Mouse (Mus musculus) embryonic fibroblast, embryonic 13.5 days (primary cell): ENCODE results near the gene Prune2. TPM values are rescaled to one million over a fixed set of nuclear protein-coding genes. Genes with fewer than 3 reads are reported as not detected.

Experiments
- H3K27ac ChIP-seq: 2 replicates; pipeline ENCODE4 v1.5.1; 2012; ENCODE audit warnings: low read length, control low read depth, inconsistent platforms; ENCODE audit not compliant: insufficient read depth
- H3K4me1 ChIP-seq: 2 replicates; pipeline ENCODE4 v1.6.1; 2011; ENCODE audit warnings: low read length; ENCODE audit not compliant: control insufficient read depth, insufficient read depth
- H3K4me3 ChIP-seq: 2 replicates; pipeline ENCODE4 v1.5.1; 2011; ENCODE audit warnings: mild to moderate bottlenecking, control low read depth, low read length; ENCODE audit not compliant: insufficient read depth
- CTCF ChIP-seq: IDR thresholded peaks from 2 replicates; pipeline ENCODE4 v1.5.1; 2011; ENCODE audit warnings: mild to moderate bottlenecking, control low read depth, low read length, moderate library complexity, borderline replicate concordance; ENCODE audit not compliant: insufficient read depth
- POLR2A ChIP-seq: IDR thresholded peaks from 2 replicates; pipeline ENCODE4 v1.6.1; 2011; ENCODE audit warnings: low read depth, mild to moderate bottlenecking, control low read depth, low read length, moderate library complexity
- polyA plus RNA-seq: library from polyadenylated mRNA; stranded (reverse); fragments of >200 nt; gene quantifications from 2 replicates; pipeline ENCODE4 v1.2.4, GENCODE M21; 2011; ENCODE audit warnings: low read depth; ENCODE audit not compliant: missing spikeins, insufficient read length

The Prune2 gene
- polyA plus RNA-seq, 1 experiment, result 7.8 TPM

DNA sequence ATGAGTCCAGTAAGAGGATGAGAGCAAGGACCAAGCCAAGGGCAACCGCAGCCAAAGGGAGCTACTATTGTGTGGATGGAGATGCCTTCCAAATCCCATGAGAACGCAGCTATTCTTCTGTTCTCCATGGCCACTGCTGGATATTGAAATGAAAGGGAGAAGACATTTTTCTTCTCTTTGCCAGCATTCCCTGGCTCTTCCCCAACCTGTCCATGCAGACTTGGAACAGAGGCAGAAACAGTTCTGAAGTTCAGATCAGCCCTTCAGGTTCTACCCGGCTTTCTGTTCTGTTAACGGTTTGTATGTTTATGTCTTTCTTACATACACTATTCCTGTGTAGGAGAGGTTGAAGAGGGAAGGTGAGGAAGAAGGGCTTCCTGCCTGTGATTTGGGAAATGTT, 3.1 kb downstream of the Prune2 start:
- 0 out of 2 replicates have a peak, but pooled peaks cover 2% of the 10 kb centered on the region for H3K4me1 ChIP-seq
- TF ChIP-seq CTCF (no peak), POLR2A (no peak)
- no peak overlapping the region for H3K4me3 ChIP-seq
- no peak overlapping the region for H3K27ac ChIP-seq

DNA sequence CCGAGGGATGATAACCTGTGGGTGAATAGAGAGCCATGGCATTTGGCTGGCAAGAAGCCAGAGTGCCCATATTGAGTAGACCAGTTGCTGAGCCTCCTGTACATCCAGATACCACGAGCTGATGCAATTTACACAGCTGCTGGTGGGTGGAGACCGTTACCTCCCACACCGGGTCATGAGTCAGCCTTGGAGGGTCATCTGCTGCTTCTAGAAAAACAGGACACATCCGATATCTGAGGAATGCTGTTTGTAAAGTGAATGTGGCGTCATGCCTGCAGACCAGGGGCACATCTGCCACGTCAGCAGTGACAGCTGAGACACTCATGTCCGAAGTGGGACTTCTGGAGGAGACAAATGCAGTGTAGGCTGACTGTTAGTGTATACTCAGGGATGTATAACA, 3.6 kb downstream of the Prune2 start:
- TF ChIP-seq POLR2A (no peak), CTCF (no peak)
- 0 out of 2 replicates have a peak, but pooled peaks cover 2% of the 10 kb centered on the region for H3K4me1 ChIP-seq
- H3K4me3 ChIP-seq, result no peak overlapping the region
- no peak overlapping the region for H3K27ac ChIP-seq

GRCm38 (mm10) chr19:16961036-16961435, 5.1 kb downstream of the Prune2 start:
- TF ChIP-seq CTCF, result no peak
- no peak for TF ChIP-seq POLR2A
- Histone ChIP-seq H3K27ac (no peak overlapping the region), H3K4me1 (0 out of 2 replicates have a peak, but pooled peaks cover 2% of the 10 kb centered on the region), H3K4me3 (no peak overlapping the region)

DNA sequence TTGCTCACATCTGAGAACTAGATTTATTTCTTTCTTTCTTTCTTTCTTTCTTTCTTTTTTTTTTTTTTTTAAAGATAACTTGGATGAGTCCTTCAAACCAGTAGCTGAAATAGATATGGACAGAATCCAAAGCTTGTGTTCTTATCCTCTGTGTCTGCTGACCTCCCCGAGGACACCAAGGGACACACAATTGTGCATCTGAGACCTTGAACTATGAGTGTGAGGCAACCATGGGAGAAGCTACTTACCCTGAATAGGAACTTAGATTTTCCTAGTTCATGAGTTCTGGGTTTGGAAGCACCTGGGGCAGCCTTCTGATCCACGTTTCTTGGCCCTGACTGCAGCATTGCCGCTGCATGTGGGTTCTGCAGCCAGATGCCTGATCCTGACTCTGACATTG, 7.3 kb downstream of the Prune2 start:
- no peaks in the 10 kb centered on the region for H3K4me1 ChIP-seq
- no peak overlapping the region for H3K27ac ChIP-seq
- TF ChIP-seq CTCF (no peak), POLR2A (no peak)
- H3K4me3 ChIP-seq, result no peak overlapping the region

- Histone ChIP-seq H3K27ac (no peak overlapping the region), H3K4me3 (no peak overlapping the region), H3K4me1 (no peaks in the 10 kb centered on the region)
- TF ChIP-seq POLR2A (no peak), CTCF (no peak)
These were observed 12.8 kb downstream of the Prune2 start for GRCm38 (mm10) chr19:16968768-16969167.

DNA sequence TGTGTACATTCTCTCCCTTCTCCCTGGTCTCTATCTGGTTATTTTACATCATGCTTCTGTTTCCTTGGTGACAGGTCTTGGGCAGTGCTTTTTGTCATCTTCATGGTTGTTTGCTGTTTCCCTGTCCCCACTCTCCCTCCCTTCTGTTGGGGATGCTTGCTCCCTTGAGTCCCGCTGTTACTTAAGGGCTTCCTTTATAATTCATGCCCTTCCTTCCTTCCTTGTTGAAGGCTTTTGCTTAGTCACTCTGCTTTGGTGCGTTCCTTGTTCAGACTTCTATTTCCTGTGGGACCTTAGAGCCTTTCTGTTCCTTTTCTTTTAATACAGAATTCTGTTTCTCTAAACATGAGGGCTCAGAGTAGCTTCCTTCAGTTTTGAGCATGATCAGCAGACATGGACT, 14.7 kb downstream of the Prune2 start:
- TF ChIP-seq POLR2A (no peak), CTCF (no peak)
- H3K4me3 ChIP-seq, result no peak overlapping the region
- H3K27ac ChIP-seq, result no peak overlapping the region
- no peaks in the 10 kb centered on the region for H3K4me1 ChIP-seq

GRCm38 (mm10) chr19:16978910-16979309, 23.0 kb downstream of the Prune2 start:
- Histone ChIP-seq H3K27ac (no peak overlapping the region), H3K4me3 (no peak overlapping the region), H3K4me1 (peaks cover 2% of the 10 kb centered on the region; the same call in 1 of the 2 replicates)
- TF ChIP-seq POLR2A (no peak), CTCF (no peak)

- Histone ChIP-seq H3K27ac (no peak overlapping the region), H3K4me3 (no peak overlapping the region), H3K4me1 (peaks cover 2% of the 10 kb centered on the region; the same call in 1 of the 2 replicates)
- no peak for TF ChIP-seq CTCF
- TF ChIP-seq POLR2A, result no peak
These were observed 25.8 kb downstream of the Prune2 start for GRCm38 (mm10) chr19:16981743-16982142.

DNA sequence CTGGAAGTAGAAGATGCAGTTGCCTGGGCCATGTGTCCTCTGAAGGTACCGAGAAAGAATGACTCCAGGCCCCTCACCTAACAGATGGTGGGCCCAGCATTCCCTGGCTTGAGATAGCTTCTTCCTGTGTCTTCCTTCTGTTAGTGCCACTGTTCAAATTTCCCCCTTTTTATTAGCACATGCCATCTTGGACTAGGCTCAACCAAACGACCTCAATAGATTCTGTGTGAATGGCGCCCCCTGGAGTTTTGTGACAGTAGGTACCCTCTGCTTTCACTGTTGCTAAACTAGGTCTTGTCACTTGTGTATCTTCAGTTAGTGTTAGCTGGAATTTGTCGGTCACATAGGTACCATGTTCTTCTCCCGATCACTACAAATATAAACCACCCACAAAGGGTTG, 29.0 kb downstream of the Prune2 start:
- TF ChIP-seq POLR2A (no peak), CTCF (no peak)
- Histone ChIP-seq H3K4me3 (no peak overlapping the region), H3K27ac (no peak overlapping the region), H3K4me1 (no peaks in the 10 kb centered on the region)

DNA sequence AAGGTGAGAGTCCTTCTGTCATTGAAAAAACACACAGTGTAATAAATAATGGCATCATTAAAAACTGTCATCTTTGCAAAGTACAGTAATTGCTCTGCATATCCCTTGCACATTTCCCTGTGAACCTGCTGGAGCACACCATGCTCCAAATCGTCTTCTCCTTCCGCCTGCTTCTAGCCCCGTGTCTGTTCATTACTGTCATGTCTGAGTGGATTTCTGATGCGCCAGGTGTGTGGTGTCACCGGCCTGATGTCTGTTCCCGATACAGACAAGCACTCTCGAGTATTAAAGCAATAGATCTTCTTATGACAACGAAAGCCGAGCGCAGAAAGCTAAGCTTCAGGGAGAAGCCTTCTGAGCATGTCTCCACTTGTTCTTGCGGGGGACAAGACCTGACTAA, 32.1 kb downstream of the Prune2 start:
- Histone ChIP-seq H3K27ac (no peak overlapping the region), H3K4me1 (no peaks in the 10 kb centered on the region), H3K4me3 (no peak overlapping the region)
- no peak for TF ChIP-seq CTCF
- TF ChIP-seq POLR2A, result no peak

- Histone ChIP-seq H3K4me1 (no peaks in the 10 kb centered on the region), H3K27ac (no peak overlapping the region), H3K4me3 (no peak overlapping the region)
- TF ChIP-seq POLR2A (no peak), CTCF (no peak)
These were observed 36.2 kb downstream of the Prune2 start for GRCm38 (mm10) chr19:16992151-16992550.
